Mouse (Mus musculus) embryonic fibroblast, embryonic 13.5 days (primary cell): Measurements from ENCODE around the gene Tnxb.

Source experiments
- CTCF ChIP-seq: IDR thresholded peaks from 2 replicates; pipeline ENCODE4 v1.5.1; 2011; ENCODE audit warnings: mild to moderate bottlenecking, control low read depth, low read length, moderate library complexity, borderline replicate concordance; ENCODE audit not compliant: insufficient read depth
- POLR2A ChIP-seq: IDR thresholded peaks from 2 replicates; pipeline ENCODE4 v1.6.1; 2011; ENCODE audit warnings: low read depth, mild to moderate bottlenecking, control low read depth, low read length, moderate library complexity

GRCm38 (mm10) chr17:34680621-34681020 lies 10.3 kb downstream of the Tnxb start:
- TF ChIP-seq CTCF (no peak), POLR2A (no peak)
